Mouse (Mus musculus): ENCODE data around the gene Card9.

- TF ChIP-seq EP300 (IDR thresholded peaks at IDR 0.05; ENCODE audit: low read depth): no peak
- TF ChIP-seq CTCF (IDR thresholded peaks at IDR 0.05; ENCODE audit: low read depth): no peak
These were observed 41.6 kb downstream of the Card9 start for GRCm38 (mm10) chr2:26319109-26319508.

All from heart, postnatal 0 days (tissue).